Mouse (Mus musculus) lung, embryonic 15.5 days (tissue): ENCODE results near the gene Rgl2. TPM values are rescaled to one million over a fixed set of nuclear protein-coding genes. Genes with fewer than 3 reads are reported as not detected.

ENCODE experiments used
- ATAC-seq: fragments of 200-750 bp; cut with Nextera tagmentation; 2 replicates; pipeline ENCODE4 v1.8.0; 2017; ENCODE audit warnings: moderate number of reproducible peaks, borderline replicate concordance; ENCODE audit not compliant: low FRiP score, low TSS enrichment; ENCODE audit errors: extremely low read depth
- H3K27ac ChIP-seq: fragments of 300-500 bp; sonication (generic); 2 replicates; pipeline ENCODE4 v1.5.1; 2015; ENCODE audit warnings: moderate library complexity, mild to moderate bottlenecking, inconsistent platforms
- H3K27me3 ChIP-seq: fragments of 300-500 bp; sonication (generic); 2 replicates; pipeline ENCODE4 v1.6.1; 2015; ENCODE audit warnings: inconsistent platforms
- H3K36me3 ChIP-seq: fragments of 300-500 bp; sonication (generic); 2 replicates; pipeline ENCODE4 v1.6.1; 2015; ENCODE audit warnings: inconsistent platforms
- H3K4me1 ChIP-seq: fragments of 300-500 bp; sonication (generic); 2 replicates; pipeline ENCODE4 v1.6.1; 2015; ENCODE audit warnings: inconsistent platforms
- H3K4me2 ChIP-seq: fragments of 300-500 bp; sonication (generic); 2 replicates; pipeline ENCODE4 v1.6.1; 2015; ENCODE audit warnings: inconsistent platforms, mild to moderate bottlenecking, moderate library complexity
- H3K4me3 ChIP-seq: fragments of 300-500 bp; sonication (generic); 2 replicates; pipeline ENCODE4 v1.5.1; 2015; ENCODE audit warnings: mild to moderate bottlenecking, inconsistent platforms
- H3K9ac ChIP-seq: fragments of 300-500 bp; sonication (generic); 2 replicates; pipeline ENCODE4 v1.6.1; 2015; ENCODE audit warnings: inconsistent platforms
- H3K9me3 ChIP-seq: fragments of 300-500 bp; sonication (generic); 2 replicates; pipeline ENCODE4 v1.6.1; 2016; ENCODE audit warnings: inconsistent platforms
- WGBS: fragments of 180-500 bp; shearing (Covaris S2); methylation state at CpG from one replicate; pipeline ENCODE4 v1.1.7; 2015; 5-methylcytosine and 5-hydroxymethylcytosine counted together
- polyA plus RNA-seq: library from polyadenylated mRNA; unstranded; fragments of >200 nt; fragmentation: Nextera tagmentation; extraction: Ambion mirVana; gene quantifications from 2 replicates; pipeline ENCODE4 v1.2.1, GENCODE M21; 2015

The Rgl2 gene
- polyA plus RNA-seq, 1 experiment from 2014 or later = 57.8 TPM

GRCm38 (mm10) chr17:33930280-33931158 lies 1.2 kb downstream of the Rgl2 start:
- peak overlapping the region; percentile 98 for H3K27ac ChIP-seq
- H3K4me2 ChIP-seq = peak overlapping the region; percentile 92
- H3K4me1 ChIP-seq = peaks cover 23% of the 10 kb centered on the region
- no peaks in the 10 kb centered on the region for H3K9me3 ChIP-seq
- no peaks in the 10 kb centered on the region for H3K27me3 ChIP-seq
- ATAC-seq = peak; percentile 2; the same call in 1 of the 2 replicates
- peaks cover 28% of the 10 kb centered on the region for H3K36me3 ChIP-seq
- WGBS = under 1% methylated on average over 38 of the region's 45 CpGs
- H3K4me3 ChIP-seq = peak overlapping the region; percentile 79
- peak overlapping the region; percentile 76 for H3K9ac ChIP-seq

- H3K27me3 ChIP-seq = no peaks in the 10 kb centered on the region
- H3K9ac ChIP-seq = peak overlapping the region; percentile 76
- H3K4me3 ChIP-seq = peak overlapping the region; percentile 79
- H3K27ac ChIP-seq = no peak overlapping the region; the same call in 1 of the 2 replicates
- no peak for ATAC-seq
- H3K4me1 ChIP-seq = peaks cover 23% of the 10 kb centered on the region
- H3K9me3 ChIP-seq = no peaks in the 10 kb centered on the region
- H3K36me3 ChIP-seq = peaks cover 27% of the 10 kb centered on the region; the same call in 1 of the 2 replicates
- WGBS = 38% methylated on average over 18 of the region's 18 CpGs
- peak overlapping the region; percentile 92 for H3K4me2 ChIP-seq
Measured at GRCm38 (mm10) chr17:33931159-33931866, 2.0 kb downstream of the Rgl2 start.

- Histone ChIP-seq H3K4me3 (no peak overlapping the region), H3K27ac (no peak overlapping the region), H3K27me3 (no peaks in the 10 kb centered on the region), H3K36me3 (peaks cover 29% of the 10 kb centered on the region; the same call in 1 of the 2 replicates), H3K9ac (no peak overlapping the region), H3K4me1 (peaks cover 23% of the 10 kb centered on the region), H3K4me2 (no peak overlapping the region), H3K9me3 (no peaks in the 10 kb centered on the region)
- no peak for ATAC-seq
- WGBS = 87% methylated on average over 11 of the region's 11 CpGs
Measured at GRCm38 (mm10) chr17:33931947-33932346, 2.6 kb downstream of the Rgl2 start.

GRCm38 (mm10) chr17:33932448-33932847 lies 3.1 kb downstream of the Rgl2 start:
- Histone ChIP-seq H3K9me3 (no peaks in the 10 kb centered on the region), H3K4me1 (peaks cover 23% of the 10 kb centered on the region), H3K27ac (no peak overlapping the region), H3K36me3 (peaks cover 34% of the 10 kb centered on the region; the same call in 1 of the 2 replicates), H3K4me2 (no peak overlapping the region), H3K9ac (no peak overlapping the region), H3K4me3 (no peak overlapping the region), H3K27me3 (no peaks in the 10 kb centered on the region)
- ATAC-seq = no peak
- WGBS = 82% methylated on average over 14 of the region's 14 CpGs

GRCm38 (mm10) chr17:33932970-33933369 lies 3.6 kb downstream of the Rgl2 start:
- no peak overlapping the region for H3K4me2 ChIP-seq
- no peaks in the 10 kb centered on the region for H3K9me3 ChIP-seq
- no peaks in the 10 kb centered on the region for H3K27me3 ChIP-seq
- peaks cover 36% of the 10 kb centered on the region; the same call in 1 of the 2 replicates for H3K36me3 ChIP-seq
- H3K4me3 ChIP-seq = no peak overlapping the region
- H3K9ac ChIP-seq = no peak overlapping the region
- ATAC-seq = no peak
- no peak overlapping the region for H3K27ac ChIP-seq
- H3K4me1 ChIP-seq = peaks cover 19% of the 10 kb centered on the region
- 90% methylated on average over 15 of the region's 15 CpGs for WGBS

- Histone ChIP-seq H3K4me3 (no peak overlapping the region), H3K36me3 (peaks cover 36% of the 10 kb centered on the region; the same call in 1 of the 2 replicates), H3K27ac (no peak overlapping the region), H3K4me1 (peaks cover 22% of the 10 kb centered on the region), H3K4me2 (no peak overlapping the region), H3K9ac (no peak overlapping the region), H3K27me3 (no peaks in the 10 kb centered on the region), H3K9me3 (no peaks in the 10 kb centered on the region)
- no peak for ATAC-seq
- 80% methylated on average over 21 of the region's 21 CpGs for WGBS
Measured at GRCm38 (mm10) chr17:33935422-33936055, 6.2 kb downstream of the Rgl2 start.

- no peaks in the 10 kb centered on the region for H3K9me3 ChIP-seq
- no peak overlapping the region for H3K4me3 ChIP-seq
- peaks cover 21% of the 10 kb centered on the region for H3K4me1 ChIP-seq
- H3K9ac ChIP-seq = no peak overlapping the region
- H3K36me3 ChIP-seq = peaks cover 36% of the 10 kb centered on the region; the same call in 1 of the 2 replicates
- no peak overlapping the region for H3K4me2 ChIP-seq
- WGBS = 77% methylated on average over 15 of the region's 15 CpGs
- H3K27ac ChIP-seq = no peak overlapping the region
- no peaks in the 10 kb centered on the region for H3K27me3 ChIP-seq
- no peak for ATAC-seq
Measured at GRCm38 (mm10) chr17:33936993-33937392, 7.7 kb downstream of the Rgl2 start.

- H3K4me2 ChIP-seq = peak overlapping the region; percentile 94
- no peaks in the 10 kb centered on the region for H3K9me3 ChIP-seq
- no peaks in the 10 kb centered on the region for H3K27me3 ChIP-seq
- H3K4me1 ChIP-seq = peaks cover 21% of the 10 kb centered on the region
- peak overlapping the region; percentile 93 for H3K4me3 ChIP-seq
- 75% methylated on average over 11 of the region's 11 CpGs for WGBS
- no peak overlapping the region for H3K9ac ChIP-seq
- no peak overlapping the region for H3K27ac ChIP-seq
- ATAC-seq = no peak
- peaks cover 30% of the 10 kb centered on the region; the same call in 1 of the 2 replicates for H3K36me3 ChIP-seq
Measured at GRCm38 (mm10) chr17:33938783-33939182, 9.4 kb downstream of the Rgl2 start.

GRCm38 (mm10) chr17:33940206-33940805 lies 11.0 kb downstream of the Rgl2 start, which contains the start of the genes Pfdn6 and Wdr46:
Gene Pfdn6, minus strand, starts transcription at chr17:33940343.
Gene Wdr46, plus strand, starts transcription at chr17:33940660.
- ATAC-seq = peak; percentile 87
- Histone ChIP-seq H3K4me1 (peaks cover 21% of the 10 kb centered on the region), H3K9ac (peak within 1 kb of the TSS; percentile 78), H3K4me3 (peak within 1 kb of the TSS; percentile 93), H3K4me2 (peak within 1 kb of the TSS; percentile 94), H3K27ac (no peak within 1 kb of the TSS; the same call in 1 of the 2 replicates), H3K9me3 (no peaks in the 10 kb centered on the region), H3K36me3 (peaks cover 41% of the 10 kb centered on the region; the same call in 1 of the 2 replicates), H3K27me3 (no peaks in the 10 kb centered on the region)
- under 1% methylated on average over 36 of the region's 36 CpGs for WGBS

GRCm38 (mm10) chr17:33940981-33941380 lies 11.6 kb downstream of the Rgl2 start:
- Histone ChIP-seq H3K4me3 (peak overlapping the region; percentile 93), H3K27ac (no peak overlapping the region), H3K9ac (peak overlapping the region; percentile 78), H3K36me3 (peaks cover 40% of the 10 kb centered on the region; the same call in 1 of the 2 replicates), H3K27me3 (no peaks in the 10 kb centered on the region), H3K4me1 (peaks cover 21% of the 10 kb centered on the region), H3K4me2 (peak overlapping the region; percentile 94), H3K9me3 (no peaks in the 10 kb centered on the region)
- 3% methylated on average over 26 of the region's 26 CpGs for WGBS
- ATAC-seq = peak; percentile 10; the same call in 1 of the 2 replicates

- peaks cover 44% of the 10 kb centered on the region for H3K36me3 ChIP-seq
- 47% methylated on average over 19 of the region's 19 CpGs for WGBS
Measured at GRCm38 (mm10) chr17:33941381-33941780, 12.0 kb downstream of the Rgl2 start.

More at GRCm38 (mm10) chr17:33941381-33941780, 12.0 kb downstream of the Rgl2 start:
- Histone ChIP-seq H3K9me3 (no peaks in the 10 kb centered on the region), H3K9ac (peak overlapping the region; percentile 78), H3K4me3 (peak overlapping the region; percentile 93), H3K27ac (no peak overlapping the region), H3K4me2 (peak overlapping the region; percentile 94), H3K27me3 (no peaks in the 10 kb centered on the region), H3K4me1 (peaks cover 21% of the 10 kb centered on the region)
- ATAC-seq = no peak
